Mouse (Mus musculus) liver, adult 2 months (tissue): ENCODE data around the gene Castor2.

ENCODE experiments used
- CTCF ChIP-seq: fragments of 200-500 bp; IDR thresholded peaks from 2 replicates; pipeline ENCODE4 v1.5.1; 2011; ENCODE audit warnings: low read depth, low read length, control low read depth
- POLR2A ChIP-seq: fragments of 200-500 bp; IDR thresholded peaks from 2 replicates; pipeline ENCODE4 v1.6.1; 2011; ENCODE audit warnings: low read length, control low read depth; ENCODE audit not compliant: insufficient read depth; ENCODE audit errors: extremely low read depth

- peak; percentile 85 for TF ChIP-seq CTCF
- no peak for TF ChIP-seq POLR2A
These were observed 73.7 kb downstream of the Castor2 start for GRCm38 (mm10) chr5:134173206-134173605.
